Mouse (Mus musculus) megakaryocyte-erythroid progenitor cell, adult 5 weeks (primary cell): ENCODE results near the gene Olfr137. TPM values are rescaled to one million over a fixed set of nuclear protein-coding genes. Genes with fewer than 3 reads are reported as not detected.

Source experiments
- polyA plus RNA-seq: library from polyadenylated mRNA; stranded (reverse); fragments of >175 nt; gene quantifications from 2 replicates; pipeline ENCODE4 v1.2.3, GENCODE M21; 2012

The Olfr137 gene
- polyA plus RNA-seq, result not detected in 2 replicates

DNA sequence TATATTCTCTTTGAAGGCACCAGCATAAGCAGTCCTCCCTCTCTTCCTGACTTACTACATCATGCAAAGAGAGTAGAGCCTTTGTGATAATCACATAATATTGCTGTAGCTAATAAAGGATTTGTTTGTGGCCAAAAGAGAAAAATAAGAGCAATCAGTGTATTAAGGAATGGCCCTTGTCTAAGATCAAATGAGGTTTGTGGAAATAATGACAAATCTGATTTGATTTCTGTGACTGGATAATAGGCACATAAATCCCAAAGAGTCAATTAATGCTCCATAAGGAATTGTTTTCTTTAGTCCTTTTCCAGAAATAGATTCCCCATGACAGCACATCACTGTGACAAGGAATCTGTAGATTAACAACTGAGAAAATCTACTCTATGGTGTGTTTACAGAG, at the start of gene Olfr137:
Gene Olfr137, minus strand, starts transcription at position 101 of the 400 bp plus-strand sequence.

GRCm38 (mm10) chr17:38329531-38329930, 22.2 kb upstream of the Olfr137 start, which contains the start of gene Olfr136:
TSS of gene Olfr136 (plus strand) at chr17:38329831.

DNA sequence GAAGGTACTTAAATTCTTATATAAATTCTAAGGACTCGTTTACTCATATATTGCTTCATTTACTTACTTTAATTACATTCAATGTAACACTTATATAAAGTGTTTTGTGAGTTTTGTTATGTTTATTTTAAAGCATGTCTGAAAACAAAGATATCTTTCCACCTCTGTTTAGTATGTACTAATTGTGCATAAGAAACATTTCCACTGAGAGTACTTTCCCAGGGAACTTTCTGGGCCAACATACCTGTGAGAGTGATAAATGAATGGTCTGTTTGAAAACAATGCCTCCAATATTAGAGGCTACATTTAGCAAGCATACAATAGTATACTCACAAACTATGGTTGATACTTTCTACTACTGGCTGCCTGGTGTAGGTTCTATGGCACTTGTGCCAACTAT, 46.6 kb downstream of the Olfr137 start, which contains the start of gene Olfr138:
Gene Olfr138, plus strand, starts transcription at position 301 of the 400 bp plus-strand sequence.

Other genes with a start within 250 kb of the Olfr137 start
- not detected in 2 replicates for gene Olfr129, start 247.5 kb downstream of the Olfr137 start, polyA plus RNA-seq
- not detected in 2 replicates for gene Olfr130, start 243.6 kb downstream of the Olfr137 start, polyA plus RNA-seq
- not detected in 2 replicates for gene Olfr131, start 218.9 kb downstream of the Olfr137 start, polyA plus RNA-seq
- not detected in 2 replicates for gene Olfr132, start 173.0 kb downstream of the Olfr137 start, polyA plus RNA-seq
- not detected in 2 replicates for gene Olfr133, start 162.3 kb downstream of the Olfr137 start, polyA plus RNA-seq
- gene Olfr134, start 136.2 kb downstream of the Olfr137 start, polyA plus RNA-seq, result not detected in 2 replicates
- gene Olfr135, start 103.2 kb downstream of the Olfr137 start, polyA plus RNA-seq, result not detected in 2 replicates
- not detected in 2 replicates for gene Olfr138, start 46.5 kb downstream of the Olfr137 start, polyA plus RNA-seq
- gene Olfr136, start 22.3 kb upstream of the Olfr137 start, polyA plus RNA-seq, result not detected in 2 replicates
- not detected in 2 replicates for gene Esp36, start 112.6 kb upstream of the Olfr137 start, polyA plus RNA-seq
- gene Esp34, start 246.6 kb upstream of the Olfr137 start, polyA plus RNA-seq, result not detected in 2 replicates